Mouse (Mus musculus): ENCODE results near the gene Sh2b2. TPM values are rescaled to one million over a fixed set of nuclear protein-coding genes. Genes with fewer than 3 reads are reported as not detected.

The Sh2b2 gene
- polyA plus RNA-seq, 1 experiment from 2014 or later: 4.6 TPM

GRCm38 (mm10) chr5:136179594-136179993 is 66.8 kb downstream of the Sh2b2 start:
- no peaks in the 10 kb centered on the region for H3K27me3 ChIP-seq (replicated peaks; ENCODE audit: control insufficient read depth, insufficient read depth, low read length)
- no peak overlapping the region for H3K9ac ChIP-seq (ENCODE audit: low read depth, low read length)
- H3K4me1 ChIP-seq (replicated peaks; ENCODE audit: control insufficient read depth, insufficient read depth, low read length): peaks cover 11% of the 10 kb centered on the region
- H3K27ac ChIP-seq (ENCODE audit: low read depth, low read length): no peak overlapping the region
- peaks cover 34% of the 10 kb centered on the region for H3K36me3 ChIP-seq (ENCODE audit: control insufficient read depth, insufficient read depth, low read length)
- H3K4me2 ChIP-seq: no peak overlapping the region
- no peak overlapping the region for H3K4me3 ChIP-seq (ENCODE audit: low read depth, low read length)
- DNase-seq (ENCODE audit: low spot score) (no peak), ATAC-seq (replicated peaks; ENCODE audit: low FRiP score) (no peak)
- WGBS: 80% methylated on average over 5 of the region's 5 CpGs
- no peaks in the 10 kb centered on the region for H3K9me3 ChIP-seq (ENCODE audit: control insufficient read depth, low read length)

GRCm38 (mm10) chr5:136173606-136174463 is 72.5 kb downstream of the Sh2b2 start:
- H3K9me3 ChIP-seq (ENCODE audit: control insufficient read depth, low read length): no peaks in the 10 kb centered on the region
- peaks cover 11% of the 10 kb centered on the region for H3K4me1 ChIP-seq (replicated peaks; ENCODE audit: control insufficient read depth, insufficient read depth, low read length)
- no peak overlapping the region for H3K4me2 ChIP-seq
- H3K27ac ChIP-seq (ENCODE audit: low read depth, low read length): no peak overlapping the region
- DNase-seq (ENCODE audit: low spot score) (no peak), ATAC-seq (replicated peaks; ENCODE audit: low FRiP score) (no peak)
- H3K27me3 ChIP-seq (replicated peaks; ENCODE audit: control insufficient read depth, insufficient read depth, low read length): no peaks in the 10 kb centered on the region
- no peak overlapping the region for H3K4me3 ChIP-seq (ENCODE audit: low read depth, low read length)
- H3K9ac ChIP-seq (ENCODE audit: low read depth, low read length): no peak overlapping the region
- H3K36me3 ChIP-seq (ENCODE audit: control insufficient read depth, insufficient read depth, low read length): peaks cover 6% of the 10 kb centered on the region; the same call in 1 of the 2 replicates
- WGBS: 47% methylated on average over 9 of the region's 9 CpGs

DNA sequence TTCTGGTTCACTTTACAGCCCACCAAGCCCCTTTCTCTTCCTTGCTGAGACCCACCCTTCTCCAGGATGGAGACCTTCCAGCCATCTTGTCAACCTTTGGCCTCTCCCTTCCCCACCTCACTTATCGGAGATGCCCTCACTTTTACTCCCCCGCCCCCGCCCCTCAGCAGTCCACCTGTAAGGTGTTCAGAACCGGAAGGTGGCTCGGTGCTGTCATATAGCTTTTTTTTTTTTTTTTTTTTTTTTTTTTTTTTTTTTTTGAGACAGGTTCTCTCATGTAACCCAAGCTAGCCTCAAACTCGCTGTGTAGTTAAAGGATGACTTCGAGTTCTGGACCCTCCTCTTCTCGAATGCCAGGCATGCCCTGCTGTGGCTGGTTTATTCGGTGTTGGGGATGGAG is 73.4 kb downstream of the Sh2b2 start:
- 81% methylated on average over 9 of the region's 9 CpGs for WGBS
- DNase-seq (ENCODE audit: low spot score): no peak
- no peak for ATAC-seq (replicated peaks; ENCODE audit: low FRiP score)
- Histone ChIP-seq H3K27ac (ENCODE audit: low read depth, low read length) (no peak overlapping the region), H3K36me3 (ENCODE audit: control insufficient read depth, insufficient read depth, low read length) (peaks cover 4% of the 10 kb centered on the region; the same call in 1 of the 2 replicates), H3K4me2 (no peak overlapping the region), H3K4me1 (replicated peaks; ENCODE audit: control insufficient read depth, insufficient read depth, low read length) (peaks cover 11% of the 10 kb centered on the region), H3K27me3 (replicated peaks; ENCODE audit: control insufficient read depth, insufficient read depth, low read length) (no peaks in the 10 kb centered on the region), H3K4me3 (ENCODE audit: low read depth, low read length) (no peak overlapping the region), H3K9ac (ENCODE audit: low read depth, low read length) (no peak overlapping the region), H3K9me3 (ENCODE audit: control insufficient read depth, low read length) (no peaks in the 10 kb centered on the region)

- Histone ChIP-seq H3K9ac (ENCODE audit: low read depth, low read length) (peak overlapping the region; percentile 76), H3K4me2 (peak overlapping the region; percentile 98), H3K27ac (ENCODE audit: low read depth, low read length) (peak overlapping the region; percentile 56), H3K9me3 (ENCODE audit: control insufficient read depth, low read length) (no peaks in the 10 kb centered on the region), H3K36me3 (ENCODE audit: control insufficient read depth, insufficient read depth, low read length) (peaks cover 4% of the 10 kb centered on the region; the same call in 1 of the 2 replicates), H3K4me3 (ENCODE audit: low read depth, low read length) (peak overlapping the region; percentile 71), H3K4me1 (replicated peaks; ENCODE audit: control insufficient read depth, insufficient read depth, low read length) (peaks cover 11% of the 10 kb centered on the region), H3K27me3 (replicated peaks; ENCODE audit: control insufficient read depth, insufficient read depth, low read length) (no peaks in the 10 kb centered on the region)
- 21% methylated on average over 17 of the region's 17 CpGs for WGBS
- DNase-seq (ENCODE audit: low spot score) (peak; percentile 56), ATAC-seq (replicated peaks; ENCODE audit: low FRiP score) (no peak; the same call in 1 of the 2 replicates)
Measured at GRCm38 (mm10) chr5:136171363-136172341, 74.7 kb downstream of the Sh2b2 start.

DNA sequence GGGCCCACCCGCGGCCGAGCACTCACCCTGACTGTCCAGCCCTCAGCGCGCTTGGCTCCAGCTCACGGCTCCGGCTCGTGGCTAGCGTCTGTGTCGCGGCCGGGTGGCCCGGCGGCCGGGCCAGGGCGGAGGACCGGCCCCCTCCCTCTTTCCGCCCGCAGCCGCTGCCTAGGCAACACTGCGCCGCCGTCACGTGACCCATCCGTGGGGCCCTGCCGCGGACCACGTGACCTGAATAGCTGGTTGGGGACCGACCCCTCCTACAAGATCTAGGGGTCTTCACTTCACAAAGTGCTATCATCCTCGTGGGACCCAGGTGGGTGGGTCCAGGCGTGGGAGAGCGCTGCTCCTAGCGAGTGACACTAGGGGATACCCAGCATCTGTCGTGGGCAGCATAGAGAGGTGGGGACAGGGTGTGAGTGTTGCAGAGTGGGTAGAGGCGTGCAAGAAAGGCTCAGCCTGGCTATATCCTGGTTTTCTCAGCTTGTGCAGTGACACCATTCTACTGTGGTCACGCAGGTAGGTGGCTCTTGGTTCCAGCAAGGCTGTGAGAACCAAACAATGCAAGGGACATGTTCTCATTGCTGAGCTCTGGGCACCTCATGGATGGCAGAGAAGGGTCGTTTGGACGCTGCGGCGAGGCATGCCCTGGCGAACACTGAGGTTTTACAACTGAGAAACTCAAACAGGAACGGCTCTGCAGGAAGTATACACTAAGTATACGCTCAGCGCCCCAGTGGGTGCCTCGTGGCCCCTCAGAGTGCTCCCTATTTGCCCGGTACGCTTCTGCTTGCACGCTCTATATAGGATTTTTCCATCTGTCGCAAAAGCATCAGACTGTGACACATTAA is 75.6 kb downstream of the Sh2b2 start, which contains the start of gene Orai2:
TSS of gene Orai2 (minus strand) at position 202 of the 851 bp plus-strand sequence.
- peak within 1 kb of the TSS; percentile 74 for H3K27ac ChIP-seq (ENCODE audit: low read depth, low read length)
- WGBS: 4% methylated on average over 48 of the region's 49 CpGs
- ATAC-seq (replicated peaks; ENCODE audit: low FRiP score): peak; percentile 85

GRCm38 (mm10) chr5:136169626-136170511 is 76.5 kb downstream of the Sh2b2 start:
- peak overlapping the region; percentile 71 for H3K4me3 ChIP-seq (ENCODE audit: low read depth, low read length)
- peaks cover 4% of the 10 kb centered on the region; the same call in 1 of the 2 replicates for H3K36me3 ChIP-seq (ENCODE audit: control insufficient read depth, insufficient read depth, low read length)
- peak; percentile 46 for ATAC-seq (replicated peaks; ENCODE audit: low FRiP score)
- H3K27me3 ChIP-seq (replicated peaks; ENCODE audit: control insufficient read depth, insufficient read depth, low read length): no peaks in the 10 kb centered on the region
- peak overlapping the region; percentile 98 for H3K4me2 ChIP-seq
- peak overlapping the region; percentile 76 for H3K9ac ChIP-seq (ENCODE audit: low read depth, low read length)
- DNase-seq (ENCODE audit: low spot score): peak; percentile 62
- 10% methylated on average over 15 of the region's 15 CpGs for WGBS
- H3K9me3 ChIP-seq (ENCODE audit: control insufficient read depth, low read length): no peaks in the 10 kb centered on the region
- peak overlapping the region; percentile 29; the same call in 1 of the 2 replicates for H3K27ac ChIP-seq (ENCODE audit: low read depth, low read length)
- H3K4me1 ChIP-seq (replicated peaks; ENCODE audit: control insufficient read depth, insufficient read depth, low read length): peaks cover 11% of the 10 kb centered on the region

More for the DNA sequence above, 75.6 kb downstream of the Sh2b2 start, which contains the start of gene Orai2:
- peaks cover 11% of the 10 kb centered on the region for H3K4me1 ChIP-seq (replicated peaks; ENCODE audit: control insufficient read depth, insufficient read depth, low read length)
- H3K4me3 ChIP-seq (ENCODE audit: low read depth, low read length): peak within 1 kb of the TSS; percentile 71
- peaks cover 4% of the 10 kb centered on the region; the same call in 1 of the 2 replicates for H3K36me3 ChIP-seq (ENCODE audit: control insufficient read depth, insufficient read depth, low read length)
- peak; percentile 82 for DNase-seq (ENCODE audit: low spot score)
- H3K9ac ChIP-seq (ENCODE audit: low read depth, low read length): peak within 1 kb of the TSS; percentile 76
- H3K9me3 ChIP-seq (ENCODE audit: control insufficient read depth, low read length): no peaks in the 10 kb centered on the region
- H3K27me3 ChIP-seq (replicated peaks; ENCODE audit: control insufficient read depth, insufficient read depth, low read length): no peaks in the 10 kb centered on the region
- H3K4me2 ChIP-seq: peak within 1 kb of the TSS; percentile 98

Data from liver, embryonic 11.5 days (tissue).